In the genomic region with DNA sequence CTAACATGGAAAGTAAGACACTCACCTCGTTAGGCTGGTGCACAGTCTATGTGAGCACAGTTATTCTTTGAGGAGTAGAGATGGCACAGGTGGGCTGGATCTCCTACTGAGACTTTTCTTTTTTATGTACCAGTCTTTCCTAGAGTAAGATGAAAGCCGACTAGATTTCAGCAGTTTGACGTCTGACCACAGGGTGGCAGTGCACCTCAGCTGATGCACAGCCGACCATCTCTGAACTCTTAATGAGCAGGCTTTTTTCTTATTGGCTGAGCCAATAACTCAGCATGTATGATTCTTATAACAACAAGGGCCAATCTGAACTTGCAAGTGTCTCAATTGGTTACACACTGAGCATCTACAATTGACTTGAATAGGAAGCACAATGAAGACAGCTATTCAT, we compare ENCODE assay signal across 13 mouse cellular contexts.
DNase-seq lines count a peak whose midpoint lies in the region; TF ChIP-seq lines count a peak whose summit lies in the region.
"Had no signal": no experiment of that assay in that cellular context is flagged by ENCODE, and none has a peak within 500 bp of the region (broad histone marks: within the 10 kb centered on the region; RNA-seq: fewer than 3 reads in every experiment).

No protein-coding gene starts in this region.

- H3K4me1 ChIP-seq in heart, adult 2 months (ENCODE audit: control insufficient read depth, insufficient read depth, low read length) = no peaks in the 10 kb centered on the region
- H3K4me1 ChIP-seq in heart, embryonic 10.5 days = no peaks in the 10 kb centered on the region

- TF ChIP-seq EP300 in heart, adult 2 months (IDR thresholded peaks at IDR 0.05; ENCODE audit: insufficient read depth, low read depth, low read length) = no peak

- no peaks in the 10 kb centered on the region for H3K27me3 ChIP-seq in heart, adult 2 months (ENCODE audit: control insufficient read depth, insufficient read depth, low read length)
- H3K27me3 ChIP-seq in heart, embryonic 10.5 days (ENCODE audit: insufficient read depth, poor library complexity, severe bottlenecking) = no peaks in the 10 kb centered on the region

- intact Hi-C loops in heart, adult 2 months (cut with DNase I) = no loop called here

- H3K9ac ChIP-seq in heart, adult 2 months (ENCODE audit: low read depth, low read length) = no peak overlapping the region
- H3K9ac ChIP-seq: forebrain, postnatal 0 days had no signal

- peak; percentile 16; the same call in 1 of the 2 replicates for TF ChIP-seq CTCF in heart, adult 2 months (IDR thresholded peaks at IDR 0.05)

- H3K9me3 ChIP-seq in heart, embryonic 10.5 days = 0 out of 2 replicates have a peak, but pooled peaks cover 3% of the 10 kb centered on the region

- no peak overlapping the region for H3K27ac ChIP-seq in heart, adult 2 months
- H3K27ac ChIP-seq in heart, embryonic 10.5 days = no peak overlapping the region
- H3K27ac ChIP-seq: macrophage had no signal

- no peaks in the 10 kb centered on the region for H3K79me2 ChIP-seq in heart, adult 2 months (replicated peaks; ENCODE audit: control insufficient read depth, insufficient read depth, low read length)

- DNase-seq in heart, adult 2 months = no peak
- DNase-seq in heart, embryonic 10.5 days (ENCODE audit: low spot score) = no peak
- DNase-seq in right cerebral cortex, postnatal 14 days = peak; percentile 7
- no peak for DNase-seq in right cerebral cortex, postnatal 36 days (ENCODE audit: low spot score in 2 of 2)
- DNase-seq in c-Kit-positive CD71-negative TER-119-negative erythroid progenitor cells, embryonic 14.5 days (ENCODE audit: low read depth) = peak; percentile 4
- DNase-seq in thymus, postnatal 4 days = peak; percentile 76
- no peak for DNase-seq in yolk sac, embryonic 10.5 days (ENCODE audit: low spot score)
- no peak for DNase-seq in lung, postnatal 4 days
- DNase-seq: cerebellum, adult 9-10 months; forebrain, postnatal 0 days; heart, postnatal 36 days; layer of hippocampus, postnatal 36 days had no signal

- 32% methylated on average over 4 of the region's 4 CpGs for WGBS in heart, adult 2 months
- WGBS in heart, embryonic 10.5 days = 34% methylated on average over 4 of the region's 4 CpGs

- no peak for TF ChIP-seq POLR2A in heart, adult 2 months (IDR thresholded peaks at IDR 0.05; ENCODE audit: insufficient read depth, low read depth, low read length)

- H3K4me3 ChIP-seq in heart, adult 2 months = no peak overlapping the region
- H3K4me3 ChIP-seq in heart, embryonic 10.5 days = no peak overlapping the region

- no peaks in the 10 kb centered on the region for H3K36me3 ChIP-seq in heart, adult 2 months (ENCODE audit: control insufficient read depth, insufficient read depth, low read length)
- no peaks in the 10 kb centered on the region for H3K36me3 ChIP-seq in heart, embryonic 10.5 days

Comparison
In these comparisons a context has a peak if more than half of its experiments do, and no peak if none do; other contexts are left out.
1. DNase-seq: peak in right cerebral cortex, postnatal 14 days (single experiment), c-Kit-positive CD71-negative TER-119-negative erythroid progenitor cells, embryonic 14.5 days (single experiment) and thymus, postnatal 4 days (single experiment); none in heart, adult 2 months (0 of 2), heart, embryonic 10.5 days (single experiment), right cerebral cortex, postnatal 36 days (0 of 2), yolk sac, embryonic 10.5 days (single experiment) and lung, postnatal 4 days (0 of 2).